In the genomic region with DNA sequence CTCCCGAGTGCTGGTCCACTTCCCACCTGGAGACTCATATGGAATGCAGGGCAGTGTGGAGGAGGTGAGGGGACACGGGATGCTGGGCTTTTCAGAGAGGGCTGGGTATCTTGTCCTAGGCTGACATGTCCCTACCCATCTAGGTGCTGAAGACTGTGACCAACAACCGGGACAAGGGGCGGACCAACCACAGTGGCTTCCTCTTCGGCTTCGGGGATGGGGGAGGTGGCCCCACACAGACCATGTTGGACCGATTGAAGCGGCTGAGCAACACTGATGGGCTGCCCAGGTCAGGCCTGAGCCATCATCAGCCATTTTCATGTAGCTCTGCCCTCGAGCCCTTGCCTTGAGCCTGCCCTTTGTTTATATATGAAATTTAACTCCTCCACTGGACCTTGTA, we compare ENCODE assay signal across 25 mouse cellular contexts.
"Had no signal": no experiment of that assay in that cellular context is flagged by ENCODE, and none has a peak within 500 bp of the region (broad histone marks: within the 10 kb centered on the region; RNA-seq: fewer than 3 reads in every experiment).

No protein-coding gene starts in this region.

- H3K4me2 ChIP-seq: heart, embryonic 13.5 days; heart, embryonic 15.5 days; hindbrain, embryonic 12.5 days; hindbrain, embryonic 14.5 days; intestine, embryonic 15.5 days; liver, embryonic 11.5 days; liver, embryonic 13.5 days; liver, embryonic 15.5 days had no signal

- H3K4me1 ChIP-seq: heart, embryonic 13.5 days; hindbrain, embryonic 10.5 days; hindbrain, embryonic 12.5 days; intestine, embryonic 15.5 days; liver, embryonic 13.5 days; liver, embryonic 15.5 days had no signal

- ATAC-seq: hindbrain, embryonic 16.5 days; inflammation-experienced regulatory T-cells, adult 6 months; intestine, embryonic 15.5 days; intestine, postnatal 0 days; liver, postnatal 0 days had no signal

- H3K9me3 ChIP-seq: heart, embryonic 13.5 days; heart, embryonic 15.5 days; hindbrain, embryonic 10.5 days; hindbrain, embryonic 12.5 days; intestine, embryonic 15.5 days; liver, embryonic 13.5 days; liver, embryonic 15.5 days had no signal

- H3K27me3 ChIP-seq: heart, embryonic 13.5 days; heart, embryonic 15.5 days; hindbrain, embryonic 12.5 days; intestine, embryonic 15.5 days; liver, embryonic 13.5 days; liver, embryonic 15.5 days had no signal

- H3K4me3 ChIP-seq: heart, adult 2 months; heart, embryonic 13.5 days; heart, embryonic 15.5 days; hindbrain, embryonic 10.5 days; hindbrain, embryonic 12.5 days; intestine, embryonic 15.5 days; layer of hippocampus, adult 2 months; left cerebral cortex, adult 2 months; liver, embryonic 13.5 days; liver, embryonic 15.5 days had no signal

- DNase-seq: gastrocnemius, postnatal 14 days; heart, adult 2 months; heart, postnatal 14 days; heart, postnatal 4 days; kidney, adult 18-20 months; kidney, adult 8-10 months; kidney, postnatal 10 days; kidney, postnatal 25 days; kidney, postnatal 4 days; liver; liver, embryonic 13.5 days; liver, postnatal 0 days had no signal

- H3K9ac ChIP-seq: heart, embryonic 13.5 days; heart, embryonic 15.5 days; hindbrain, embryonic 12.5 days; hindbrain, embryonic 14.5 days; intestine, embryonic 15.5 days; liver, embryonic 13.5 days; liver, embryonic 15.5 days; liver, postnatal 0 days had no signal

- H3K27ac ChIP-seq: heart, adult 2 months; heart, embryonic 13.5 days; heart, embryonic 15.5 days; hindbrain, embryonic 10.5 days; hindbrain, embryonic 12.5 days; hindbrain, embryonic 14.5 days; intestine, embryonic 15.5 days; layer of hippocampus, adult 2 months; left cerebral cortex, adult 2 months; liver, embryonic 13.5 days; liver, embryonic 15.5 days had no signal
